Mouse (Mus musculus) CD4-positive, CD25-positive, alpha-beta regulatory T cell, adult 2 months (primary cell): ENCODE measurements around the gene Ywhab.
A peak's percentile ranks its signal among the peaks of the same experiment; 100 is the strongest.

Experiments
- DNase-seq: peaks from one replicate; pipeline ENCODE4 v3.0.0-alpha.2; 2012; ENCODE audit warnings: low read depth, low spot score

Ywhab gene

GRCm38 (mm10) chr2:164009227-164009626 lies 14.5 kb downstream of the Ywhab start:
- no peak for DNase-seq

- DNase-seq: no peak
These were observed 15.7 kb downstream of the Ywhab start for GRCm38 (mm10) chr2:164010496-164010895.

- no peak for DNase-seq
These were observed 16.2 kb downstream of the Ywhab start for GRCm38 (mm10) chr2:164010944-164011343.

GRCm38 (mm10) chr2:164015304-164015703 lies 20.5 kb downstream of the Ywhab start:
- DNase-seq: no peak

GRCm38 (mm10) chr2:164018910-164019309 lies 24.1 kb downstream of the Ywhab start:
- DNase-seq: no peak

- DNase-seq: no peak
These were observed 25.2 kb downstream of the Ywhab start for GRCm38 (mm10) chr2:164019943-164020342.

GRCm38 (mm10) chr2:164022104-164022503 lies 27.3 kb downstream of the Ywhab start:
- no peak for DNase-seq

- DNase-seq: no peak
These were observed 30.4 kb downstream of the Ywhab start, which contains the start of gene Pabpc1l for GRCm38 (mm10) chr2:164025150-164025549. Gene Pabpc1l, plus strand, starts transcription at chr2:164025450.

- DNase-seq: no peak
These were observed 36.4 kb downstream of the Ywhab start for GRCm38 (mm10) chr2:164031147-164031546.

- DNase-seq: no peak
These were observed 38.2 kb downstream of the Ywhab start for GRCm38 (mm10) chr2:164032973-164033372.

- DNase-seq: peak; percentile 28
These were observed 41.8 kb downstream of the Ywhab start for GRCm38 (mm10) chr2:164036520-164037019.

- DNase-seq: no peak
These were observed 43.8 kb downstream of the Ywhab start for GRCm38 (mm10) chr2:164038407-164039028.

- no peak for DNase-seq
These were observed 46.2 kb downstream of the Ywhab start for GRCm38 (mm10) chr2:164040949-164041348.

- no peak for DNase-seq
These were observed 46.8 kb downstream of the Ywhab start for GRCm38 (mm10) chr2:164041523-164041922.

- peak; percentile 80 for DNase-seq
These were observed 52.5 kb downstream of the Ywhab start for GRCm38 (mm10) chr2:164047197-164047690.

GRCm38 (mm10) chr2:164053767-164054166 lies 59.0 kb downstream of the Ywhab start:
- DNase-seq: no peak

GRCm38 (mm10) chr2:164054671-164055070 lies 59.9 kb downstream of the Ywhab start:
- DNase-seq: no peak

- no peak for DNase-seq
These were observed 65.0 kb downstream of the Ywhab start for GRCm38 (mm10) chr2:164059634-164060235.
